Comparison of ENCODE assay signal across 8 mouse cellular contexts in genomic region chr5:67048003-67048402, GRCm38 (mm10). TPM values are rescaled to one million over a fixed set of nuclear protein-coding genes. Genes with fewer than 3 reads are reported as not detected.
DNase-seq lines count a peak whose midpoint lies in the region; ATAC-seq and TF ChIP-seq lines count a peak whose summit lies in the region.

No protein-coding gene starts in this region.

- peak; percentile 79 for ATAC-seq in forebrain, embryonic 14.5 days
- 0 out of 2 replicates have a peak, but pooled peaks have one; percentile 35 for ATAC-seq in monocyte, adult 5-6 weeks (replicated peaks; ENCODE audit: insufficient number of reproducible peaks, low FRiP score, low TSS enrichment, poor library complexity, severe bottlenecking)

- 22% methylated on average over 4 of the region's 4 CpGs for WGBS in kidney, adult 2 months
- 13% methylated on average over 4 of the region's 4 CpGs for WGBS in forebrain, embryonic 14.5 days

- DNase-seq in kidney, adult 2 months = peak; percentile 27
- no peak for DNase-seq in kidney, adult 11 months
- peak; percentile 78 for DNase-seq in ES-CJ7 (ENCODE audit: low read depth, low spot score)
- DNase-seq in c-Kit-negative CD71-positive TER-119-positive erythroid progenitor cells, embryonic 14.5 days (ENCODE audit: low read depth, low spot score) = peak; percentile 15
- peak; percentile 89 for DNase-seq in forebrain, embryonic 14.5 days (ENCODE audit: low spot score)
- peak; percentile 8 for DNase-seq in layer of hippocampus, adult 9-11 months
- DNase-seq in urinary bladder, adult 18-20 months (ENCODE audit: low spot score in 2 of 2) = no peak

- no peak overlapping the region for H3K4me3 ChIP-seq in kidney, adult 2 months (ENCODE audit: insufficient read depth, low read depth, low read length)
- no peak overlapping the region for H3K4me3 ChIP-seq in forebrain, embryonic 14.5 days (ENCODE audit: low read depth, low read length)

- no peak overlapping the region for H3K27ac ChIP-seq in kidney, adult 2 months (ENCODE audit: insufficient read depth, low read depth, low read length)
- no peak overlapping the region for H3K27ac ChIP-seq in forebrain, embryonic 14.5 days (ENCODE audit: low read depth, low read length)

- no peaks in the 10 kb centered on the region for H3K27me3 ChIP-seq in kidney, adult 2 months (replicated peaks; ENCODE audit: control insufficient read depth, insufficient read depth, low read length)
- no peaks in the 10 kb centered on the region for H3K27me3 ChIP-seq in forebrain, embryonic 14.5 days (replicated peaks; ENCODE audit: control insufficient read depth, insufficient read depth, low read length)

- no peak overlapping the region for H3K9ac ChIP-seq in forebrain, embryonic 14.5 days (ENCODE audit: low read length)

- no peak overlapping the region for H3K4me2 ChIP-seq in forebrain, embryonic 14.5 days (ENCODE audit: low read length)

- H3K4me1 ChIP-seq in kidney, adult 2 months (ENCODE audit: control insufficient read depth, insufficient read depth, low read length) = no peaks in the 10 kb centered on the region
- H3K4me1 ChIP-seq in forebrain, embryonic 14.5 days (ENCODE audit: control insufficient read depth, insufficient read depth, low read length) = no peaks in the 10 kb centered on the region

- no peaks in the 10 kb centered on the region for H3K9me3 ChIP-seq in forebrain, embryonic 14.5 days (replicated peaks; ENCODE audit: control insufficient read depth, low read length)

- TF ChIP-seq CTCF in kidney, adult 2 months (conservative IDR thresholded peaks at IDR 0.05; ENCODE audit: insufficient read depth, insufficient read length, low read depth, low read length) = peak; percentile 82

- no peak for TF ChIP-seq POLR2A in kidney, adult 2 months (IDR thresholded peaks at IDR 0.05; ENCODE audit: low read depth, low read length)

- no peaks in the 10 kb centered on the region; the same call in 1 of the 2 replicates for H3K36me3 ChIP-seq in kidney, adult 2 months (ENCODE audit: control insufficient read depth, insufficient read depth, low read length)
- H3K36me3 ChIP-seq in forebrain, embryonic 14.5 days (ENCODE audit: control insufficient read depth, insufficient read depth, low read length) = peaks cover 20% of the 10 kb centered on the region

RNA-seq across cellular contexts. Expression of gene Phox2b, which starts 51.1 kb away (rescaled TPM):
- polyA plus RNA-seq in kidney, adult 2 months (2012; rRNA removed) = 0.12 and 0.31 TPM in 2 replicates
- not detected in 2 replicates for polyA plus RNA-seq in forebrain, embryonic 14.5 days (2014; fragmentation: Nextera tagmentation; extraction: Ambion mirVana)
- not detected in 3 replicates for total RNA-seq in monocyte, adult 5-6 weeks (2017)

Comparison
In these comparisons a context has a peak if more than half of its experiments do, and no peak if none do; other contexts are left out.
1. DNase-seq: peak in kidney, adult 2 months (single experiment), ES-CJ7 (single experiment), c-Kit-negative CD71-positive TER-119-positive erythroid progenitor cells, embryonic 14.5 days (single experiment), forebrain, embryonic 14.5 days (single experiment) and layer of hippocampus, adult 9-11 months (single experiment); none in kidney, adult 11 months (single experiment) and urinary bladder, adult 18-20 months (0 of 2).